Mouse (Mus musculus) bone marrow macrophage, adult 2 months (primary cell): ENCODE results near the gene Pheta1.

Experiments used
- CTCF ChIP-seq: IDR thresholded peaks from 2 replicates; pipeline ENCODE4 v1.5.1; 2012; ENCODE audit warnings: low read depth, mild to moderate bottlenecking, low read length, moderate library complexity
- POLR2A ChIP-seq: IDR thresholded peaks from 2 replicates; pipeline ENCODE4 v1.6.1; 2012; ENCODE audit warnings: mild to moderate bottlenecking, low read depth, low read length, borderline replicate concordance

DNA sequence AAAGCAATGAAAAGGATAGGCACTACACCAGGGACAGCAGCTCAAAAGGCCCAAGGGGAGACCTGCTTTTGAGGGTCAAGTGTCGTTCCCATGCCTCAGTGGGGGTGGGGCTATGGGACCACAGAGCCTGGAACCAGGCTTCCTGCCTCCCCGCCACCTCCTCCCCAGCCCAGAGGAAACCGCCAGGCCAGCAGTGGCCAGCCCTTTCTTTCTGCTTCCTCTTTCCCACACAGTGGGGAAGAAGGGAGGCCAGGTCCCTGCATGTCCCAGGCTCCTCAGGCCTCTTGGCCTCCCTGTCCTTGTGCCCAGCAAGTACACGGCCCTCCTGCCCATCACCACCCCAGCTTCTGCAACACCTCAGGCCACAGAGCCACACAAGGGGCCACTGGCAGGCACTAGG, 24.7 kb upstream of the Pheta1 start:
- TF ChIP-seq CTCF (no peak), POLR2A (no peak)
